Mouse (Mus musculus) liver, embryonic 16.5 days (tissue): ENCODE results near the gene Ahctf1. TPM values are rescaled to one million over a fixed set of nuclear protein-coding genes. Genes with fewer than 3 reads are reported as not detected.
A peak's percentile ranks its signal among the peaks of the same experiment; 100 is the strongest.

Experiments used
- ATAC-seq: fragments of 200-750 bp; cut with Nextera tagmentation; 2 replicates; pipeline ENCODE4 v1.8.0; 2017; ENCODE audit warnings: low read depth, mild to moderate bottlenecking, moderate number of reproducible peaks, moderate library complexity
- H3K27ac ChIP-seq: fragments of 300-500 bp; sonication (generic); 2 replicates; pipeline ENCODE4 v1.5.1; 2014; ENCODE audit warnings: mild to moderate bottlenecking, low read length
- H3K27me3 ChIP-seq: fragments of 300-500 bp; sonication (generic); 2 replicates; pipeline ENCODE4 v1.6.1; 2014; ENCODE audit warnings: low read depth, low read length, mixed read lengths; ENCODE audit not compliant: control insufficient read depth, insufficient read depth
- H3K36me3 ChIP-seq: fragments of 300-500 bp; sonication (generic); 2 replicates; pipeline ENCODE4 v1.6.1; 2014; ENCODE audit warnings: mild to moderate bottlenecking; ENCODE audit not compliant: control insufficient read depth, insufficient read depth
- H3K4me1 ChIP-seq: fragments of 300-500 bp; sonication (generic); 2 replicates; pipeline ENCODE4 v1.6.1; 2014; ENCODE audit warnings: low read depth, low read length, mixed read lengths; ENCODE audit not compliant: control insufficient read depth
- H3K4me2 ChIP-seq: fragments of 300-500 bp; sonication (generic); 2 replicates; pipeline ENCODE4 v1.6.1; 2014; ENCODE audit warnings: low read depth, low read length, mixed read lengths
- H3K4me3 ChIP-seq: fragments of 300-500 bp; sonication (generic); 2 replicates; pipeline ENCODE4 v1.5.1; 2014; ENCODE audit warnings: low read depth, mild to moderate bottlenecking, low read length
- H3K9ac ChIP-seq: fragments of 300-500 bp; sonication (generic); 2 replicates; pipeline ENCODE4 v1.6.1; 2014; ENCODE audit warnings: low read depth, low read length
- H3K9me3 ChIP-seq: fragments of 300-500 bp; sonication (generic); replicated peaks from 2 replicates; pipeline ENCODE4 v1.6.1; 2016; ENCODE audit warnings: low read length; ENCODE audit not compliant: control insufficient read depth
- WGBS: fragments of 180-500 bp; shearing (Covaris S2); extraction: QIAGEN DNeasy Blood & Tissue Kit; methylation state at CpG from one replicate; pipeline ENCODE4 v1.1.7; 2014; ENCODE audit not compliant: insufficient replicate concordance; 5-methylcytosine and 5-hydroxymethylcytosine counted together
- polyA plus RNA-seq: library from polyadenylated mRNA; unstranded; fragments of >200 nt; fragmentation: Nextera tagmentation; extraction: Ambion mirVana; gene quantifications from 2 replicates; pipeline ENCODE4 v1.2.1, GENCODE M21; 2015

Gene Ahctf1
- 14.4 and 14.9 TPM in 2 replicates for polyA plus RNA-seq

- ATAC-seq, result peak; percentile 92
- Histone ChIP-seq H3K4me1 (peaks cover 54% of the 10 kb centered on the region), H3K9ac (peak within 1 kb of the TSS; percentile 98), H3K4me3 (peak within 1 kb of the TSS; percentile 95), H3K27ac (peak within 1 kb of the TSS; percentile 100), H3K27me3 (no peaks in the 10 kb centered on the region), H3K36me3 (peaks cover 4% of the 10 kb centered on the region), H3K4me2 (peak within 1 kb of the TSS; percentile 91), H3K9me3 (no peaks in the 10 kb centered on the region)
- WGBS, result under 1% methylated on average over 56 of the region's 56 CpGs
These were observed at the start of gene Ahctf1 for GRCm38 (mm10) chr1:179803513-179804139. Gene Ahctf1, minus strand, starts transcription at chr1:179803680.

- peak; percentile 56 for ATAC-seq
- H3K9me3 ChIP-seq, result no peaks in the 10 kb centered on the region
- H3K4me2 ChIP-seq, result peak overlapping the region; percentile 61
- no peaks in the 10 kb centered on the region for H3K27me3 ChIP-seq
- WGBS, result 7% methylated on average over 20 of the region's 20 CpGs
- no peak overlapping the region for H3K27ac ChIP-seq
- no peaks in the 10 kb centered on the region for H3K36me3 ChIP-seq
- peak overlapping the region; percentile 45 for H3K4me3 ChIP-seq
- peaks cover 8% of the 10 kb centered on the region for H3K4me1 ChIP-seq
- peak overlapping the region; percentile 41; the same call in 1 of the 2 replicates for H3K9ac ChIP-seq
These were observed 44.4 kb upstream of the Ahctf1 start for GRCm38 (mm10) chr1:179847759-179848389.

GRCm38 (mm10) chr1:179847173-179847572 is 43.7 kb upstream of the Ahctf1 start:
- 28% methylated on average over 7 of the region's 7 CpGs for WGBS
- no peak for ATAC-seq
- H3K4me1 ChIP-seq, result peaks cover 8% of the 10 kb centered on the region
- H3K4me3 ChIP-seq, result no peak overlapping the region
- no peak overlapping the region for H3K27ac ChIP-seq
- no peak overlapping the region for H3K9ac ChIP-seq
- no peaks in the 10 kb centered on the region for H3K36me3 ChIP-seq
- H3K4me2 ChIP-seq, result no peak overlapping the region
- H3K9me3 ChIP-seq, result no peaks in the 10 kb centered on the region
- H3K27me3 ChIP-seq, result no peaks in the 10 kb centered on the region

- Histone ChIP-seq H3K27me3 (no peaks in the 10 kb centered on the region), H3K4me2 (no peak overlapping the region), H3K9me3 (no peaks in the 10 kb centered on the region), H3K4me3 (no peak overlapping the region), H3K36me3 (no peaks in the 10 kb centered on the region), H3K9ac (no peak overlapping the region), H3K4me1 (peaks cover 8% of the 10 kb centered on the region), H3K27ac (no peak overlapping the region)
- 73% methylated on average over 16 of the region's 16 CpGs for WGBS
- no peak for ATAC-seq
These were observed 42.5 kb upstream of the Ahctf1 start for GRCm38 (mm10) chr1:179845832-179846499.

GRCm38 (mm10) chr1:179844894-179845293 is 41.4 kb upstream of the Ahctf1 start:
- H3K9me3 ChIP-seq, result no peaks in the 10 kb centered on the region
- no peaks in the 10 kb centered on the region for H3K36me3 ChIP-seq
- 12% methylated on average over 5 of the region's 5 CpGs for WGBS
- peak; percentile 83 for ATAC-seq
- H3K4me1 ChIP-seq, result peaks cover 8% of the 10 kb centered on the region
- no peak overlapping the region for H3K9ac ChIP-seq
- no peaks in the 10 kb centered on the region for H3K27me3 ChIP-seq
- no peak overlapping the region for H3K4me2 ChIP-seq
- H3K27ac ChIP-seq, result no peak overlapping the region
- no peak overlapping the region for H3K4me3 ChIP-seq

GRCm38 (mm10) chr1:179843981-179844380 is 40.5 kb upstream of the Ahctf1 start:
- Histone ChIP-seq H3K4me2 (no peak overlapping the region), H3K9ac (no peak overlapping the region), H3K9me3 (no peaks in the 10 kb centered on the region), H3K36me3 (no peaks in the 10 kb centered on the region), H3K4me1 (peaks cover 8% of the 10 kb centered on the region), H3K27ac (no peak overlapping the region), H3K4me3 (no peak overlapping the region), H3K27me3 (no peaks in the 10 kb centered on the region)
- 45% methylated on average over 3 of the region's 3 CpGs for WGBS
- ATAC-seq, result no peak

GRCm38 (mm10) chr1:179842568-179842967 is 39.1 kb upstream of the Ahctf1 start:
- Histone ChIP-seq H3K36me3 (no peaks in the 10 kb centered on the region), H3K27me3 (no peaks in the 10 kb centered on the region), H3K9me3 (no peaks in the 10 kb centered on the region), H3K9ac (no peak overlapping the region), H3K4me2 (no peak overlapping the region), H3K4me1 (peaks cover 6% of the 10 kb centered on the region), H3K27ac (no peak overlapping the region), H3K4me3 (no peak overlapping the region)
- WGBS, result 58% methylated on average over 7 of the region's 7 CpGs
- ATAC-seq, result no peak

- H3K4me1 ChIP-seq, result peaks cover 17% of the 10 kb centered on the region
- ATAC-seq, result peak; percentile 75
- no peaks in the 10 kb centered on the region for H3K36me3 ChIP-seq
- H3K9me3 ChIP-seq, result no peaks in the 10 kb centered on the region
- no peak overlapping the region for H3K4me2 ChIP-seq
- WGBS, result 45% methylated on average over 7 of the region's 7 CpGs
- no peak overlapping the region for H3K9ac ChIP-seq
- peak overlapping the region; percentile 64 for H3K27ac ChIP-seq
- no peaks in the 10 kb centered on the region for H3K27me3 ChIP-seq
- no peak overlapping the region for H3K4me3 ChIP-seq
These were observed 33.2 kb upstream of the Ahctf1 start for GRCm38 (mm10) chr1:179836426-179837404.
